Mouse (Mus musculus) NIH3T3 (cell line): ENCODE results near the gene 2700097O09Rik.
"Not testable (repeated sequence)": the region's sequence is repeated elsewhere in the genome, so short reads cannot be mapped to it uniquely, and the experiment has no call there.

Source experiments
- DNase-seq: peaks from one replicate; pipeline ENCODE4 v3.0.0-alpha.2; 2012; ENCODE audit warnings: low read depth

2700097O09Rik gene

DNA sequence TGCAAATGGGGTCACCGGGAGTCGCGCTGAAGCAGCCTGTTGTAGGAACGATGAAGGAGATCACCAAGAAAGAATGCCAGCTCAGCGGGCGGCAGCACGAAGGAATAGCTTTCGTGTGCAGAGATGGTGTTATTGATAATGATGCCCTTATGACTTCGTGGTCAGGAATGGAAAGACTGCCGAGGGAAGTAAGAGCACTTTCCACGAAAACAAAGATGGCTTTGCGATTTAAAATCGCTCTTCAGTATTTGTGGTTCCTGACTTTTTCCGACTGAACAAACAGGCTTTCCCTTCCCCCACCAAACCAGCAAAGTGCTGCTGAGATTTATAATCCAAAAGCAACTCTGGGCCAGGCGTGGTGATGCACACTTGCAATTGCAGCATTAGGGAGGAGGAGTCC is 38.9 kb downstream of the 2700097O09Rik start:
- DNase-seq: no peak

DNA sequence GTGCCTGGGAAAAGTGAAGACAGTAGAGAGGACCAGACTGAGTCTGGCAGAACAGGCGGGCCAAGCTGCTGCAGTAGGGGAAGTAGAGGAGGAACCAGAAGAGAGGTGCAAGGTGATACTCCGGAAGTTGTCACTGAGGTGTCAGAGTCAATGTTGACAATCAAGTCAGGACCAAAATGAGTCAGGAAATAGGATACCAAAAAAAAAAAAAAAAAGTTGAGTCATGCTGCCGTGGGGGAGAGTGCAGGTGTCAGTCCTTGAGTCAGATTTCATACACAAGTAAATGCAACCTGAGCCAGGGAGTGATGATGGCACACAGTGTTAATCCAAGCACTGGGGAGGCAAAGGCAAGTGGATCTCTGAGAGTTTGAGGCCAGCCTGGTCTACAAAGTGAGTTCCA is 52.8 kb downstream of the 2700097O09Rik start:
- DNase-seq: peak; percentile 25

DNA sequence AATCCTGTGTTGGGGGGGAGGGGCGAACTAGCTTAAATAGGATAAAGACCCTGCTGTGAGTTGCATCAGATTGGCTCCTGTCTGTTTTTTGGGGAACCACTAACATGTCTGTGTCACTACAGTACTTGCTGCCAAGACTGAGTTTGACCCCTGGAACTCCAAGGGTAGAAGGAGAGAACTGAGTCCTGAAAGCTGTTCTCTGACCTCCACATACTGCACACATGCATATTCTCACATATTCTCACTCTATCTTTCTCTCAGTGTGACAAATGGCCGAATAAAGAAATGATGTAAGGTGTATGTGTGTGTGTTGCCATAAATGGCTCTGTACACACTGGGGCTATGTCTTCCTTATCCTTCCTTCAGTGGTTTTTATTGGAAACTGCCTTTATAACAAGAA is 56.6 kb downstream of the 2700097O09Rik start:
- no peak for DNase-seq

DNA sequence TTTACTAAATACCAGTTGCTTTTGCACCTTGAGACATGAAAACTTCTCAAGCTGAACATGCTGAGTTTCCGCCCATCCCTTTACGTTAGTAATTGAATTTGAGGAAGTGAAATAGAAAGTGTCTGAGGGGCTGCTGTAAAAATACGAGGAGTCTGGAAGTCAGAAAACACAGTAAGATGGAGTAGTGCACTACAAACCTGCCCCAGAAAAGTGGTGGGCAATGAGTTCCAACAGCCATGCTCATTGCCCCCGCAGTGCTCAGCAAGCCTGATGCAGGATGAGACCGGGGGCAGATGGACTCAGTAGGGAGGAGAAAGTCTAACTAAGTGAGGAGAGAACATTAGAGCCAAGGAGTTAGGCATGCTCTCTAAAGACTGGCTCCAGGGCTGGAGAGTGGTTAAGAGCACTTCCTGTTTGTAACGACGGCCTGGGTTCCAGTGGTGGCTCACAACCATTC is 60.5 kb downstream of the 2700097O09Rik start:
- no peak for DNase-seq

DNA sequence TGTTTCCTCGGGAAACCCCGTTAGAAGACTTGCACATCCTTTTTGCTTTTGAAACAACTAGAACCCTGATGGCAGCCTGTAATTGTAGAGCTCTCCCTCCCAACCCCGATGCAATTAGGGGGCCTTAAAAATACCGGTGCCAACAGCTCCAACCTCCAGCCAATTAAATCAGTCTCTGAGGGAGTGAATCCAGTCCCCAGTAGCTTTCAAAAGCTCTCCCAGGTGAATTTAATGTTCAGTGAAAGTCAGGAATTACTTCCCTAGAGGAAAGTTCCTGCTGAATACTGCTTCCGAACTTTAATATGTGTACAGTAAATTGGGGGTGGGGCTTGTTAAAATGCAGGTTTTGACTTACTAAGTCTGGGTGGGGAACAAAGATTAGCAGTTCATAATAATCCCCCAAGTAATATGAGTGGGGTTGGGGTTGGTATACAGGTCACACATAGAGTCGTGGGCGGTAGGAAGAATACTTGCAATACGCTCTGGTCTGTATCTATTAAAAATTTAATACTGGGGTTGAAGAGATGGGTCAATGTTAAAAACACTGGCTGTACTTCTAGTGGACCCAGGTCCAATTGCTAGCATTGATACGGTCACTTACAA is 62.7 kb downstream of the 2700097O09Rik start:
- no peak for DNase-seq

- no peak for DNase-seq
Measured at GRCm38 (mm10) chr12:55016339-55017118, 63.4 kb downstream of the 2700097O09Rik start.

GRCm38 (mm10) chr12:55015428-55015827 is 64.5 kb downstream of the 2700097O09Rik start:
- no peak for DNase-seq

- peak; percentile 6 for DNase-seq
Measured at GRCm38 (mm10) chr12:55013626-55014398, 66.1 kb downstream of the 2700097O09Rik start, which contains the start of gene Baz1a. Gene Baz1a (minus strand): TSS chr12:55014348.

DNA sequence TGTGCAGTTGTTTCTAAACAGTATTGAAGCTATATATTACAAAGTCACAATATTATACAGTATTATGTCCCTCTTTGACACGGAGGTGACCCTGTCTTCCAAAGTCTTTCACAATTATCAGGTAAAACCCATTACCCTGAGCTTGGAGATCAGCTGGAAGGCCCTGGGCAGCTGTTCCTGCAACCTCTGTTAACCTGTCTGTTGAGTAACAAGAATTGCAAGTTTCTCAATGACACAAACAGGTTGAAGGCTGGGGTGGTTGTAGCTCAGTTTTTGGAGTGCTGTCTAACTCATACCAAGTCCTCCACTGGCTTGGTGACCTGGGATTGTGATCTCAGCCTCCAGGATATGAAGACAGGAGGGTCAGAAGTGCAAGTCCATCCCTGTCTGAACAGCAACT is 66.9 kb downstream of the 2700097O09Rik start:
- DNase-seq: no peak

- no peak for DNase-seq
Measured at GRCm38 (mm10) chr12:55007361-55008008, 72.4 kb downstream of the 2700097O09Rik start.

DNA sequence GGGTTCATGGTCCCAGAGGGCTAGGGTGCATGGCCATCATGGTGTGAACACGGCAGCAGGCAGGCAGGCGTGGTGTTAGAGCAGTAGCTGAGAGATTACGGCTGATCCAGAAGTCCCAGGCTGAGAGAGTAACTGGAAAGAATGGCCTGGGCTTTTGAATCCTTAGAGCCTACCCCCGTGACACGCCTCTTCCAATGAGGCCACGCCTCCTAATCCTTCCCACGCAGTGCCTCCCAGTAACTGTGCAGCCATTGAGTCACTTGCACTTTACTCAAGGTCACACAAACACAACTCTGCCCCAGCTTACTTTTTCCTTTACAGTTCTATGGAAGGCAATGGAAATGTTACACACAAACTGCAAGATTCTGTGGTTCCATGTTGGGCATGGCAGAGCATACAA is 73.8 kb downstream of the 2700097O09Rik start:
- peak; percentile 11 for DNase-seq

- DNase-seq: no peak
Measured at GRCm38 (mm10) chr12:55004396-55004795, 75.5 kb downstream of the 2700097O09Rik start.

DNA sequence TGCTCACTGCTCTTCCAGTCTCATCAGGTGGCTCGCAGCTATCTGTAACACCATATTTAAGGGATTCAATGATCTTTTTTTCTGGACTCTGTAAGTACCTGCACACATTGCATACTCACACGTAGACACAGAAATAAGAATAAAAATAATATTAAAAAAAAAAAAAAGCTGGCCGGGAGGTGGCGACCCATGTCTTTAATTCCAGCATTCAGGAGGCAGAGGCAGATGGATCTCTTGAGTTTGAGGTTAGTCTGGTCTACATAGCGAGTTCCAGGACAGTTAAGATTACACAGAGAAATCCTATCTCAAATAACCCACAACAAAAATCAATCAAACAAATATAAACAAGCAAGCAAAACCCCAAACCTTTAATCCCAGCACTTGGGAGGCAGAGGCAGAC is 76.1 kb downstream of the 2700097O09Rik start:
- no peak for DNase-seq

GRCm38 (mm10) chr12:55002532-55002931 is 77.4 kb downstream of the 2700097O09Rik start:
- not testable (repeated sequence) for DNase-seq

- DNase-seq: peak; percentile 30
Measured at GRCm38 (mm10) chr12:54999016-54999690, 80.8 kb downstream of the 2700097O09Rik start.

GRCm38 (mm10) chr12:54998411-54998810 is 81.5 kb downstream of the 2700097O09Rik start:
- no peak for DNase-seq

- DNase-seq: no peak
Measured at GRCm38 (mm10) chr12:54996979-54997474, 82.9 kb downstream of the 2700097O09Rik start.

GRCm38 (mm10) chr12:54995965-54996364 is 83.9 kb downstream of the 2700097O09Rik start:
- peak; percentile 10 for DNase-seq
